Mouse (Mus musculus) adrenal gland, adult 2 months (tissue): Measurements from ENCODE around the gene Meis1. TPM values are rescaled to one million over a fixed set of nuclear protein-coding genes. Genes with fewer than 3 reads are reported as not detected.

Experiments used
- DNase-seq: peaks from one replicate; pipeline ENCODE4 v3.0.0; 2021
- polyA plus RNA-seq: library from polyadenylated mRNA; depleted of rRNA; stranded (reverse); fragments of >200 nt; gene quantifications from 2 replicates; pipeline ENCODE4 v1.2.3, GENCODE M21; 2012
- total RNA-seq, 2 experiments: library from RNA; stranded (reverse); gene quantifications; 2 replicates each; pipeline ENCODE4 v1.2.3; 2021

Gene Meis1
- total and polyA plus RNA-seq, 3 experiments = 27.5 to 50.7 (median 45.9) TPM

- DNase-seq = peak; percentile 79
Measured at GRCm38 (mm10) chr11:18875911-18876885, 142.6 kb downstream of the Meis1 start.

- DNase-seq = peak; percentile 80
Measured at GRCm38 (mm10) chr11:18875001-18875902, 143.5 kb downstream of the Meis1 start.

- peak; percentile 79 for DNase-seq
Measured at GRCm38 (mm10) chr11:18874278-18875000, 144.3 kb downstream of the Meis1 start.

GRCm38 (mm10) chr11:18873451-18874277 lies 145.1 kb downstream of the Meis1 start:
- DNase-seq = no peak

- DNase-seq = no peak
Measured at GRCm38 (mm10) chr11:18872793-18873192, 146.0 kb downstream of the Meis1 start.

DNA sequence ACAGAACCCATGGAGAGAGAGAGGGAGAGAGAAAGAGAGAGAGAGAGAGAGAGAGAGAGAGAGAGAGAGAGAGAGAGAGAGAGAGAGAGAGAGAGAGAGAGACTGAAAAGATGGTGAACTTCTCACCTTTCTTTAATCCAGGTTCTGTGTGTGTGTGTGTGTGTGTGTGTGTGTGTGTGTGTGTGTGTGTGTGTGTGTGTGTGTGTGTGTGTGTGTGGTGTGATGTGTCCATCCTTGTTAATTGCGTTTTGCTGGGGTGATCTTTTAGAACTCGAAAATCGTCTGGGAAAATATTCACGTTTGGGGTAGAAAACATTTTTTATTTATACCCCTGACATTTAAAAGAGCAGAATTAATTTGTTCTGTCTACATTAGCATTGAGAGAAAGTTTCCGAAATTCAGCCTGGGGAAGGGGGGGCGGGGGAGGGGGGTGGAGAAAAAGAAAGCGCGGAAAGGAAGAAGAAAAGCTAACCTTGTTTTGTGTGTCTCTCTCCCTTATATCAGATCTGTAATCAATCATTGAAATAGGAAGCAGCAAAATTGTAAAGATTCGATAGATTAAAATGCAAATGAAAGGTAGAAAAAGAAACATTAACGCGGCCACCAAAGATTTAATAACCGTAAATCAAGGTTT lies 146.6 kb downstream of the Meis1 start:
- DNase-seq = no peak

- DNase-seq = peak; percentile 75
Measured at GRCm38 (mm10) chr11:18871170-18872081, 147.4 kb downstream of the Meis1 start.

DNA sequence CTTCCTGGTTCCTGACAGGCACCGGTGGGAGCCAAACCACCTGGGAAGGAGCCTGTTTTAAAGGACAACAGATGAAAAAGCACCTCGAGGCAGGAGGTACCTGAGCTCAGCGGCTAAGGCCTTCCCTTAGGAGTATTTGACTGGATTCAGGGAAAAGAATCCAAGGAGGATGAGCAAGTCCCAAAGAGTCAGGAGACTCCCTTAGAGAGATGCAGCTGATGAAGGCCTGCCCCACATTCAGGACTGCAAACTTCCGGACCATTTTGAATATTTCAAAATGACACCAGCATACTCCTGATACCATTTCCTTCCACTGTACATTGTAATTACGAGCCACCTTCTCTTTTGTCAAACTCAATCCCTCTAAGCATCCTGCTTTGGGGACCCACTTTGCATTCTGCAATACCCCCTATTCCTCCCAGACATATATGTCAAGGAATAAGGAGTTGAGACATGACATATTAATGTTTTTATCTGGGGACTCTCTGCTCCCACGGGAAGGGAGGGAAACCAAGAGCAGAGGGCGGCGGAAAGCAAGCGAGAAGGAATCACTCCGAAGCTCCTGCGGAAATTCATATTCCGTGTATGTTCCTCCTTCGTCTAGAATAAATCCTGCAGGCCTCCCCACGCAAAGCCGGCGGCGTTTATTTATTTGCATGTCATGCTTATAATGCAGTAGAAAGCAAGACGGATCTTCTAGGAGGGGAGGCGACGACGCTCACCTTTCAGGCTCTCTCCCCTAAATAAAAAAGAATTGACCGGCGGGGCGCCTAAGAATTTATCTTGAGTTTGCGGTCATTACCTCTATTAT lies 148.5 kb downstream of the Meis1 start:
- peak; percentile 60 for DNase-seq

GRCm38 (mm10) chr11:18869429-18869969 lies 149.3 kb downstream of the Meis1 start:
- no peak for DNase-seq

- no peak for DNase-seq
Measured at GRCm38 (mm10) chr11:18867665-18868064, 151.1 kb downstream of the Meis1 start.

- no peak for DNase-seq
Measured at GRCm38 (mm10) chr11:18866198-18866836, 152.5 kb downstream of the Meis1 start.

- DNase-seq = no peak
Measured at GRCm38 (mm10) chr11:18850772-18851171, 168.0 kb downstream of the Meis1 start.

- DNase-seq = no peak
Measured at GRCm38 (mm10) chr11:18847650-18848049, 171.1 kb downstream of the Meis1 start.

DNA sequence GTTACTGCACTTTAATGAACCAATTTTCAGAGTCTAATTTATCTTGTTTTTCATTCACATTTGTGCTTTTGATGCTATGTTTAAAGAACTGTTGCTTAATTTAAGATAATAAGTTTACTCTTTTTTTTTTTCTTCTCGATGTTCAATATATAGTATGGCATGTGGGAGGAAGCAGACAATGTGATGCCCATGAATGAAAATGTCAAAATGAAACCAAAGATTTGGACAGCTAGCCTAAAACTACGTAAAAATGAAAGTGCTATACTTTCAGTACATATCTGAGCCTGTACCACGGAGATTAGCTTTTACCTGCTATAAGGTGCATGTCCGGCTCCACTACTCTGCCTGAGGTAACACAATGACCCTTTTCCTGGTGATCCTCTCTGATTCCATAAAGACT lies 172.3 kb downstream of the Meis1 start:
- DNase-seq = no peak

GRCm38 (mm10) chr11:18845900-18846299 lies 172.9 kb downstream of the Meis1 start:
- no peak for DNase-seq

GRCm38 (mm10) chr11:18845466-18845865 lies 173.3 kb downstream of the Meis1 start:
- DNase-seq = no peak

GRCm38 (mm10) chr11:18830087-18830486 lies 188.7 kb downstream of the Meis1 start:
- DNase-seq = no peak
